Mouse (Mus musculus): ENCODE measurements around the gene Il11ra1.

DNA sequence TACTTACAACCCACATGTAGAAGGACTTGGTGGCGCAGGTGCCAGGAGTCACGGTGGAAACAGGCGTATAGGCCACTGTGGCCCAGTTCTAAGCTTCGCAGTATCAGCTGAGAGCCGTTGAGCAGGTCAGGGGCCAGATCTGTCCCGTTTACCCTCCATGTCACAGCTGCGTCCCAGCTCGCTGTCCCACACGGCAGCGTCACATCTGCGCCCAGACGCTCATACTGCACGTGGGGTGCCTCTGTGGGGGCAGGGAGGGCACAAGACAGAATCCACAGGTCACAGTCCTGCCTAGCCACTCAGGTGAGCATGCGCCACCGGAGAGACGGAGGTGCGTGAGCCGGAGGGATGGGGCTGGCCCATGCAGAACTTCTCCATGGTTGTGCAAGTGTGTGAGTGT, 29.0 kb upstream of the Il11ra1 start:
- TF ChIP-seq CTCF (IDR thresholded peaks at IDR 0.05; ENCODE audit: borderline replicate concordance, control insufficient read depth, extremely low read depth, insufficient read depth, low read length, poor library complexity) (no peak), POLR2A (IDR thresholded peaks at IDR 0.05; ENCODE audit: control insufficient read depth, extremely low read depth, insufficient read depth, low read length, poor library complexity) (no peak)

All from thymus, adult 2 months (tissue).